Mouse (Mus musculus): ENCODE data around the gene Ttc29. TPM values are rescaled to one million over a fixed set of nuclear protein-coding genes. Genes with fewer than 3 reads are reported as not detected.

The Ttc29 gene
- polyA plus RNA-seq, 1 experiment from 2014 or later, result 0.14 TPM

DNA sequence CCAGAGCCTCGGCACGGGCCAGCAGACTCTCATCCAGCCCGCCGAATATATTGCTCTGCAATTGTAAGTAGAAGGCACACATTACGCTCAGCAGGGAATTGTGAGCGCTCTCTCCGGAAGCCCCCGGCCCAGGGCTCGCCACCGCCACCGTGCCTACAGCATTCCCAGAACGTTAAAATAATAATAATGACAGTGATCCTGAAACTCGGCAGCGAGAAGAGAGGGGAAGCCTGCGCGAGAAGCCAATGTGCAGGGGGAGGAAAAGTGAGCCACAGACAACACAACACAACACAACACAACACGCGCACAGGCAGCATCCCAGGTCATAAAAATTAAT, 222.5 kb downstream of the Ttc29 start:
- no peak for ATAC-seq (ENCODE audit: insufficient read depth, low FRiP score)
- peaks cover 77% of the 10 kb centered on the region for H3K27me3 ChIP-seq (ENCODE audit: control insufficient read depth, insufficient read depth, low read length)
- no peak overlapping the region for H3K27ac ChIP-seq (ENCODE audit: low read length)
- no peak overlapping the region for H3K9ac ChIP-seq (ENCODE audit: low read length)
- peaks cover 11% of the 10 kb centered on the region; the same call in 1 of the 2 replicates for H3K4me1 ChIP-seq (ENCODE audit: control insufficient read depth, insufficient read depth, low read length)
- peak overlapping the region; percentile 40 for H3K4me3 ChIP-seq (replicated peaks; ENCODE audit: low read length)
- H3K36me3 ChIP-seq (ENCODE audit: control insufficient read depth, insufficient read depth, low read length), result no peaks in the 10 kb centered on the region
- WGBS, result under 1% methylated on average over 18 of the region's 18 CpGs
- H3K4me2 ChIP-seq (ENCODE audit: low read depth, low read length), result peak overlapping the region; percentile 51; the same call in 1 of the 2 replicates
- no peaks in the 10 kb centered on the region for H3K9me3 ChIP-seq (replicated peaks; ENCODE audit: control insufficient read depth, low read length)

DNA sequence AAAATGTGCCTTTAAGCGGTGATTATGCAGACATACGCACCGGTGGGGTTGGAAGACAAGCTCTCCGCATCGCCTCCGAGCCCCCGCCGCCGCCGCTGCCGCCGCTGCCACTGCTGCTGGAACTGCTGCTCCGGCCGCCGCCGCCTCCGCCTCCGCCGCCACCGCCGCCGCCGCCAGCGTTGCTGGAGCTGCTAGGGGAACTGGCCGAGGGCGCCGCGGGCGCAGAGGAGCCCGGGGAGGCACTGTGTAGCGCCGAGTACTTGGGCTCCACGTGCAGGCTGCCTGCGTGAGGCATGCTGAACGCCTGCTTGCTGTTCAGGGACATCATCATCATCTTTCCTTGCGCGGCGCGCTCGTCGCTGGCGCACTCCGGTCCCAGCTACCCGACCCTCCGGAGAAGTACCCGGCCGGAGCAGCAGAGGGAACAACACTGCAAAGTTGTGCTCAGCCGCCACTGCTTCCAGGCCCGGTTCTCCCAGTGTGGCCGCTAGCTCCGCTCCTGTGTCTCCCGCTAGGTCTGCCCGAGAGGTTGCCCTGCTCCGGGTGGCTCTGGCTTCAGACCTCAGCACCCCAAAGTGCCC, 223.1 kb downstream of the Ttc29 start, which contains the start of gene Pou4f2:
Pou4f2 (minus strand) TSS at position 575 of the 581 bp plus-strand sequence.
- Histone ChIP-seq H3K4me1 (ENCODE audit: control insufficient read depth, insufficient read depth, low read length) (peaks cover 11% of the 10 kb centered on the region; the same call in 1 of the 2 replicates), H3K4me2 (ENCODE audit: low read depth, low read length) (peak within 1 kb of the TSS; percentile 51), H3K4me3 (replicated peaks; ENCODE audit: low read length) (peak within 1 kb of the TSS; percentile 40), H3K36me3 (ENCODE audit: control insufficient read depth, insufficient read depth, low read length) (no peaks in the 10 kb centered on the region), H3K27me3 (ENCODE audit: control insufficient read depth, insufficient read depth, low read length) (peaks cover 78% of the 10 kb centered on the region), H3K27ac (ENCODE audit: low read length) (no peak within 1 kb of the TSS), H3K9ac (ENCODE audit: low read length) (no peak within 1 kb of the TSS), H3K9me3 (replicated peaks; ENCODE audit: control insufficient read depth, low read length) (no peaks in the 10 kb centered on the region)
- WGBS, result under 1% methylated on average over 50 of the region's 54 CpGs
- ATAC-seq (ENCODE audit: insufficient read depth, low FRiP score), result no peak

DNA sequence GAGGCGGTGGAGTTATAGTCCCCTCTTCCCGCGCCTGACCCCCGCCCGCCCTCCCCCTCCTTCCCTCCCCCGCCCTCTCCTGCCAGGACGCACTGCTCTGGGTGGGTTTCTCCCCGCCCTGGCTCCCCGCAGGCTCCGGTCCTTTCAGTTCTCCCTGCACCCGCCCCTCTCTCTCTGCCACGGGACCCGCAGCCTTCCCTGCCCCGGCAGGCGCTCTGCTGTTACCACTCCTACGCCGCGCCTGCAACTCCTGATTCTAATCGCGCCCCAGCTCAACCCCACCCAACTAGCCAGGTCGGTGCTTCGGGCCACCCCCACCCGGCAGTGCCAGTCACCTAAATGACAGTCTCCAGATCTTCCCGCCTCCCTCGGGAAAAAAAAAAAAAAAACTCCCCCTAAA, 223.6 kb downstream of the Ttc29 start:
- no peak overlapping the region for H3K9ac ChIP-seq (ENCODE audit: low read length)
- no peaks in the 10 kb centered on the region for H3K36me3 ChIP-seq (ENCODE audit: control insufficient read depth, insufficient read depth, low read length)
- H3K27ac ChIP-seq (ENCODE audit: low read length), result no peak overlapping the region
- ATAC-seq (ENCODE audit: insufficient read depth, low FRiP score), result no peak
- peaks cover 78% of the 10 kb centered on the region for H3K27me3 ChIP-seq (ENCODE audit: control insufficient read depth, insufficient read depth, low read length)
- WGBS, result 1% methylated on average over 19 of the region's 25 CpGs
- H3K9me3 ChIP-seq (replicated peaks; ENCODE audit: control insufficient read depth, low read length), result no peaks in the 10 kb centered on the region
- H3K4me2 ChIP-seq (ENCODE audit: low read depth, low read length), result peak overlapping the region; percentile 51
- H3K4me3 ChIP-seq (replicated peaks; ENCODE audit: low read length), result peak overlapping the region; percentile 40
- peaks cover 11% of the 10 kb centered on the region; the same call in 1 of the 2 replicates for H3K4me1 ChIP-seq (ENCODE audit: control insufficient read depth, insufficient read depth, low read length)

DNA sequence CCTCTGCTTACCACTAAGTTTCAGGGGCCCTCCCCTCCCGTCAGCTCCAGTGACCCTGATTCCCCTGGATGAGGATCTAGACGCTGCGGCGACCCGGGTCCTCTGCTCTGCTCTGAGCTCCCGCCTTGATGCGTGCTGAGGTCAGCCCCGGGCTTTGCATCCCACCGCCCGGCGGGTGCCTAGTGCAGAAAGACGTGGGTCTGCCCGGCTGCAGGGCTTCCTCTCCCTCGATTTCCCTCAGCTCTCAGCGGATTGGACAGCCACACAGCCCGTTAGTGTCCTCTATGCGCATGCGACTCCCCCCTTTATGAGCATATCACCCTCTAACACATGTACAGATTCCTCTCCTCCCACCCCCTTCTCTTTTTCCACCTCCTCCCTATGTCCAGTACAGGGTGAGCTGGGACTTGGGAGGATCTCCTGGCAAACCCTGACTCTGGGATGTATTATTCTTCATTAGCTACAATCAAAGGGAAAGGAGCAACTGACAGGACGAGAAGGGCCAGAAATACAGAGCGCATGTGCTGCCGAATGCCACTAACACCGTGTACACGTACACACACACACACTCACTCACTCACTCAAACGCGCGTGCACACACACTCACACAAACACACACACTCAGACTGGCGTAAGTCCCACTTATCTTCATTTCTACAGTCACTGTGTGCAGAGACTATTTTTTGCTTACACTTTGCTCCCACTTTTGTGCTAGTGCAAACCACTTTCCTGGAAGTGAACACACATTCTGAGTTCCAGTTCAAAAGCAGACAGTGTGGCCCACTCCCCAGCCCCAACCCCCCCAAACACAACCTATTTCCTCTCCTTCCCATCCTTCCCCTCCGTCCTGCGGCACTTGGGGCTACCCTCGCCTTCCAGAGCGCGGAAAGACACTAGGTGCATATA, 224.3 kb downstream of the Ttc29 start:
- 0 out of 2 replicates have a peak overlapping the region, but pooled peaks have one; percentile 13 for H3K4me2 ChIP-seq (ENCODE audit: low read depth, low read length)
- H3K4me3 ChIP-seq (replicated peaks; ENCODE audit: low read length), result no peak overlapping the region; the same call in 1 of the 2 replicates

DNA sequence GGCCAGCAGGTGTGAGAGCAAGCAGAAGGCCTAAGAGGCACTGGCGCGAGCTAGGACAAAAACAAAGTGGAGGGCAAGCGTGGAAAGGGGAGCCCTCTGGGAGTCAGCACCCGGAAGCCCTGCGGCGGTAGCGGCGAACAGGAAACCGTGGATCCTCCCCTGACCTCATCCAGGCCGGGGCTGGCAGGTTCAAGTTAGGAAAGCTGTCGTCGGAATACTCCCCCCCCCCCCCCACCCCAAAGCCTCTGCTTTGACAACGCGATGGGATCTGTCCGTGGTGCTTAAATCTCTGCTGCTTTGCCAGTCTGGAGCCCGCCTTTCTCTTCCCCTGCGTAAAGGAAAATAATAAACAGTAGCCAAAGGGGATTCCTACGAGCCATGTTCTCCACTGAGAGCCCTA, 225.0 kb downstream of the Ttc29 start:
- Histone ChIP-seq H3K4me3 (replicated peaks; ENCODE audit: low read length) (no peak overlapping the region), H3K36me3 (ENCODE audit: control insufficient read depth, insufficient read depth, low read length) (no peaks in the 10 kb centered on the region), H3K4me1 (ENCODE audit: control insufficient read depth, insufficient read depth, low read length) (peaks cover 11% of the 10 kb centered on the region; the same call in 1 of the 2 replicates), H3K27me3 (ENCODE audit: control insufficient read depth, insufficient read depth, low read length) (peaks cover 68% of the 10 kb centered on the region), H3K4me2 (ENCODE audit: low read depth, low read length) (0 out of 2 replicates have a peak overlapping the region, but pooled peaks have one; percentile 13), H3K9me3 (replicated peaks; ENCODE audit: control insufficient read depth, low read length) (no peaks in the 10 kb centered on the region), H3K27ac (ENCODE audit: low read length) (no peak overlapping the region), H3K9ac (ENCODE audit: low read length) (no peak overlapping the region)
- ATAC-seq (ENCODE audit: insufficient read depth, low FRiP score), result no peak
- WGBS, result under 1% methylated on average over 18 of the region's 18 CpGs

More for the DNA sequence above, 224.3 kb downstream of the Ttc29 start:
- H3K27me3 ChIP-seq (ENCODE audit: control insufficient read depth, insufficient read depth, low read length), result peaks cover 72% of the 10 kb centered on the region
- H3K9me3 ChIP-seq (replicated peaks; ENCODE audit: control insufficient read depth, low read length), result no peaks in the 10 kb centered on the region
- H3K27ac ChIP-seq (ENCODE audit: low read length), result no peak overlapping the region
- no peak overlapping the region for H3K9ac ChIP-seq (ENCODE audit: low read length)
- ATAC-seq (ENCODE audit: insufficient read depth, low FRiP score), result no peak
- H3K4me1 ChIP-seq (ENCODE audit: control insufficient read depth, insufficient read depth, low read length), result peaks cover 11% of the 10 kb centered on the region; the same call in 1 of the 2 replicates
- 3% methylated on average over 32 of the region's 32 CpGs for WGBS
- no peaks in the 10 kb centered on the region for H3K36me3 ChIP-seq (ENCODE audit: control insufficient read depth, insufficient read depth, low read length)

DNA sequence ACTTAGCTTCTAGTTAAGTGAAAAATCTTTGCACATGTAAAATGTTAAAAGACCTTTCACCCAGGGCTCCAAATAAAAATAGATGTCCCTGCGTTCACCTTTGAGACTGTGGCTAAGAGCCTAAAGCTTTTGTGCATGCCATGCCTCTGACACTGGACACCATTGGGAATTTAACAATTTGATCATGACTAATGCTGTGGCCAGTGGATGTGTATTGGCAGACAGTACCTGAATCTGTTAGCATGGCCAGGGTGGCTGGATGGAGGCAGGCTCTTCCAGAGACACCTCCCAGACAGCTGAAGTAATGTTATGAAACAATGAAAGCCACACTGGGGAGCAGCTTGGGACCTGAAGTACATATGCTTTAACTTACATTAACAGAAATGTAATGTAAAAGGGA, 229.7 kb downstream of the Ttc29 start:
- Histone ChIP-seq H3K9ac (ENCODE audit: low read length) (no peak overlapping the region), H3K27me3 (ENCODE audit: control insufficient read depth, insufficient read depth, low read length) (peaks cover 31% of the 10 kb centered on the region), H3K9me3 (replicated peaks; ENCODE audit: control insufficient read depth, low read length) (no peaks in the 10 kb centered on the region), H3K4me3 (replicated peaks; ENCODE audit: low read length) (no peak overlapping the region), H3K36me3 (ENCODE audit: control insufficient read depth, insufficient read depth, low read length) (no peaks in the 10 kb centered on the region), H3K27ac (ENCODE audit: low read length) (no peak overlapping the region), H3K4me1 (ENCODE audit: control insufficient read depth, insufficient read depth, low read length) (peaks cover 2% of the 10 kb centered on the region; the same call in 1 of the 2 replicates), H3K4me2 (ENCODE audit: low read depth, low read length) (no peak overlapping the region)
- ATAC-seq (ENCODE audit: insufficient read depth, low FRiP score), result no peak
- WGBS, result 79% methylated on average over 1 of the region's 1 CpGs

Other genes with a start within 250 kb of the Ttc29 start
- not detected in 2 replicates for gene Pou4f2, start 223.3 kb downstream of the Ttc29 start, polyA plus RNA-seq (2015; fragmentation: Nextera tagmentation; extraction: Ambion mirVana)

Measured in stomach, embryonic 16.5 days (tissue).